Mouse (Mus musculus): Measurements from ENCODE around the gene Pdzd4. TPM values are rescaled to one million over a fixed set of nuclear protein-coding genes. Genes with fewer than 3 reads are reported as not detected.
A peak's percentile ranks its signal among the peaks of the same experiment; 100 is the strongest.

The Pdzd4 gene
- polyA plus RNA-seq, 1 experiment from 2014 or later: 0.67 TPM

DNA sequence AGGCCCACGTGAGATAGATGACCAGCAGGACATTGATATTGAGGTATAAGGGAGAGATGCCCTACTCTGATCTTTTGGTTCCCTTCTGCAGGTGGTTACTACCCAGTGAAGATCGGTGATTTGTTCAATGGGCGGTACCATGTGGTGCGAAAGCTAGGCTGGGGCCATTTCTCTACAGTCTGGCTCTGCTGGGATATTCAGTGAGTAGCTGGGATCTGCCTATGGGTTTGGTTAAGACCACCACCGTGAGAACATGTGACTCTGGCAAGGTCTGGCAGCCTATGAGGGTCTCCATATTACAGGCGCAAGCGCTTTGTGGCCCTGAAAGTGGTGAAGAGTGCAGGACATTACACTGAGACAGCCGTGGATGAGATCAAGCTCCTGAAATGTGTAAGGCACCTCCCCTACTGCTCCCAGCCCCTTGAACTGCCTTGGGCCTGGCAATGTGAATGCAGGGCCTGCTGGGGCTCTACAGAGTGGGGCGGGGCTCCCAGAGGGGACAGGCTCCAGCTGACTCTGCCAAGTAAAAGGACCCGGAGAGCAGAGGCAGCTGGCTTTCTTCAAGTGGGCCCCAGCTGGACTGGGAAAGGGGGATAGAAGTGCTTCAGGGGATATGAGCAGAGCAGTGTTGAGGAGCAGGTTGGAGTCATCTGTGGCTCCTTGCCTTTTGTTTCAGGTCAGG lies 49.8 kb downstream of the Pdzd4 start:
- 67% methylated on average over 10 of the region's 10 CpGs for WGBS
- ATAC-seq (ENCODE audit: borderline replicate concordance, extremely low read depth, low FRiP score, low TSS enrichment): peak; percentile 74; the same call in 1 of the 2 replicates
- Histone ChIP-seq H3K27ac (no peak overlapping the region), H3K36me3 (peaks cover 3% of the 10 kb centered on the region), H3K4me3 (no peak overlapping the region), H3K27me3 (no peaks in the 10 kb centered on the region), H3K4me2 (no peak overlapping the region), H3K9me3 (no peaks in the 10 kb centered on the region), H3K4me1 (0 out of 2 replicates have a peak, but pooled peaks cover 6% of the 10 kb centered on the region), H3K9ac (no peak overlapping the region)

DNA sequence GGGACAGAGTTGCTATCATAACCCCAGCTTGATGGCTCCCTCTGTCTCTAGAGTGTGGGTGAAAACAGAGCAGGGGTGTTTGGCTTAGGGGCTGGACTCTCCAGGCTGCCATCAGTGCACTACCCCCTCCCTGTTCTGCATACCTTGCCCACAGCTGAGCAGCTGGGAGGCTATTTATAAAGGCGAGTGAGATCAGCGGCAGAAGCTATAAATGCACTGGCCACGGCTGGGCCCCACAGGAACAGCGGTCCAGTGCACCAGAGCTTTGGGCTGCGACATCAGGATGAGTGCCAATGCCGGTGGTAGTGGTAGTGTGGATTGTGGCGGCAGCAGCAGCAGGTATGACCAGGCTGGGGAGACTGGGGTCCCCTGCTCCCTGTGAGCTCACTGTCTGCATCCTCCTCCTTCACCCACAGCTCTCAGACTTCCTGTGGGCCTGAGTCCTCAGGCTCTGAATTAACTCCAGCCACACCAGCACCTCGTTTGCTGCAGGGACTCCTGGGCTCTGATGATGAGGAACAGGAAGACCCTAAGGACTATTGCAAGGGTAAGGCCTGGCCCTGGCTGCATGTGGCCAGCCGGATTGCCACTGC lies 50.5 kb downstream of the Pdzd4 start, which contains the start of gene Srpk3:
Srpk3 (plus strand) TSS at position 238 of the 593 bp plus-strand sequence.
- H3K9ac ChIP-seq: no peak within 1 kb of the TSS
- no peak within 1 kb of the TSS for H3K4me3 ChIP-seq
- WGBS: 51% methylated on average over 9 of the region's 9 CpGs
- H3K36me3 ChIP-seq: peaks cover 3% of the 10 kb centered on the region; the same call in 1 of the 2 replicates
- no peaks in the 10 kb centered on the region for H3K9me3 ChIP-seq
- no peak for ATAC-seq (ENCODE audit: borderline replicate concordance, extremely low read depth, low FRiP score, low TSS enrichment)
- 0 out of 2 replicates have a peak, but pooled peaks cover 6% of the 10 kb centered on the region for H3K4me1 ChIP-seq
- H3K27ac ChIP-seq: no peak within 1 kb of the TSS; the same call in 1 of the 2 replicates
- H3K4me2 ChIP-seq: no peak within 1 kb of the TSS
- H3K27me3 ChIP-seq: no peaks in the 10 kb centered on the region

DNA sequence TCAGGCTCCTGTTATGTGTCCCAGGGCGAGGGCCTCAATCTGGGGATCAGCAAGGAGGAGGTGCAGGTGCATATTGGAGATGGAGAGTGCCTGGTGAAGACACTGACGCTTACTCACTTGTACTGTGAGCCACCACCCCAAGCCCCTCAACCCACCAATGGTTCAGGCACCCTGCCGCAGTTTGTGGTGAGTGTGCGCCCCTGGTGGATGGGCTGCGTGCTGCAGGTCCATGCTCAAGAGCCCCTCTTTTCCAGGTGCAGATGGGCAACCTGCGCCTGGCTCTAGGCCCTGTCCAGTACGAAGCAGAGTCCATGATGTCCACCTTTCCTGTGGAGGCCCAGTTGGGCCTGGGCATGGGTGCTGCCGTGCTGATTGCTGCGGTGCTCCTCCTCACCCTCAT lies 57.5 kb downstream of the Pdzd4 start:
- H3K27ac ChIP-seq: no peak overlapping the region
- H3K9me3 ChIP-seq: no peaks in the 10 kb centered on the region
- H3K27me3 ChIP-seq: no peaks in the 10 kb centered on the region
- H3K36me3 ChIP-seq: no peaks in the 10 kb centered on the region
- ATAC-seq (ENCODE audit: borderline replicate concordance, extremely low read depth, low FRiP score, low TSS enrichment): 0 out of 2 replicates have a peak, but pooled peaks have one; percentile 20
- H3K4me3 ChIP-seq: no peak overlapping the region
- no peak overlapping the region for H3K4me2 ChIP-seq
- 59% methylated on average over 9 of the region's 9 CpGs for WGBS
- H3K4me1 ChIP-seq: peaks cover 5% of the 10 kb centered on the region; the same call in 1 of the 2 replicates
- H3K9ac ChIP-seq: no peak overlapping the region

DNA sequence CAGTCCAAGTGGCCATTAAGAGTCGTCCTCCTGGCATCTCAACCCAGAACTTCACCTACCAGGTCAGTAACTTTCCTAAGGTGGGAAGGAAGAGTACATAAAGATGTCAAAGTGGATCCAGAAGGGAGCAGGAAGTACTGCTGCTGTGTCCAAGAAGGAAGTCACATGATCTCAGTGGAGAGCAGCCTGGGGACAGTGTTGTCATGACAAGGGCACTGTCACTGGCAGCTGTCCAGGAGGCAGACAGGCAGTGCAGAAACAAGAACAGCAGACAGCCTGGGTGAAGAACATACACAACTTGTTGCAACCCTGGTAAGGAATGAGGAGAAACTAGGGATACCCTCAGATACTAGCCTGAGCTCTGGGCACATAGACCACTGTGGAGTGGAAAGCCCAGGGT lies 59.5 kb downstream of the Pdzd4 start:
- ATAC-seq (ENCODE audit: borderline replicate concordance, extremely low read depth, low FRiP score, low TSS enrichment): peak; percentile 53; the same call in 1 of the 2 replicates
- WGBS: 42% methylated on average over 1 of the region's 1 CpGs
- no peak overlapping the region for H3K27ac ChIP-seq

GRCm38 (mm10) chrX:73758611-73759290 lies 66.0 kb downstream of the Pdzd4 start:
- H3K9me3 ChIP-seq: no peaks in the 10 kb centered on the region
- no peak overlapping the region for H3K9ac ChIP-seq
- no peak for ATAC-seq (ENCODE audit: borderline replicate concordance, extremely low read depth, low FRiP score, low TSS enrichment)
- no peaks in the 10 kb centered on the region for H3K4me1 ChIP-seq
- 78% methylated on average over 13 of the region's 13 CpGs for WGBS
- no peak overlapping the region for H3K4me2 ChIP-seq
- no peak overlapping the region for H3K27ac ChIP-seq
- H3K4me3 ChIP-seq: no peak overlapping the region
- H3K36me3 ChIP-seq: no peaks in the 10 kb centered on the region
- no peaks in the 10 kb centered on the region for H3K27me3 ChIP-seq

More for the DNA sequence above, 59.5 kb downstream of the Pdzd4 start:
- no peaks in the 10 kb centered on the region for H3K27me3 ChIP-seq
- H3K9me3 ChIP-seq: no peaks in the 10 kb centered on the region
- H3K36me3 ChIP-seq: no peaks in the 10 kb centered on the region
- no peak overlapping the region for H3K9ac ChIP-seq
- H3K4me2 ChIP-seq: no peak overlapping the region
- H3K4me1 ChIP-seq: peaks cover 5% of the 10 kb centered on the region; the same call in 1 of the 2 replicates
- no peak overlapping the region for H3K4me3 ChIP-seq

DNA sequence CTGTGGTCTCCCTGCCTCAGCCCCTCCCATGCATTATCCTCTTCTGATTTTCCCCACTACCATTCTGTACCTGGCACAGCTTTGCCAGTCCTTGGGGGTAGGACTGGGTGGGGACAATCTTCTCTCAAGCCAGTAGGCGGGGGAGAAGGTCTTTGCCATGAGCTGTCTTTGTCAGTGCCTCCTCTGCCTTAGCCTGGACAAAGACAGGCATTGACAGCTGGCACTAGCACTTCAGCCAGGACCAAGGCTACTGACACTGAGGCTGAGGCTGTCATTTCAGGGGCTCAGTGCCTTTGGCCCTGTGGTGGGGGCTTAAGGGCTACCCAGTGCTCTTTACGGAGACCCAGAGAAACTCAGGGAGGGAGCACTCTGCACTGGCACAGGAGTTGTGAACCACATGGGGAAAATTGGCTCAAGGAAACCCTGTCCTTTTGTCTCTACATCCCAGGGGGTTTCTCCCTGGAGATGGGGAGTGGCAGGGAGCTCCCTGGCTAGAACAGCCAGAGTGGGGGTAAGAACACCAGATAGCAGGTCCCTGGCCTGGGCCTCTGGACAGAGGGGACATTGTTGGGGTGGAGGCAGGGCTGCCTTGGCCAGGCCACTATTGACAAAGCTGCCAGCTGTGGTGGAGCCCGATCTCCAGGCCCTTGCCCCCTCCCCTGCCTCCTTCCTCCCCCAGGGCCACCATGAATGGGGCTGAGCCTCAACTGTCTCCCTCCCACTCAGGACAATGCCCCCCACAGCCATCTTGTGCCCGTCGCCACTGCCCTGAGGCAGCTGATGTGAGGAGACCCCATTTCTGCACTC lies 68.2 kb downstream of the Pdzd4 start, which contains the start of gene Plxnb3:
Plxnb3 (plus strand) TSS at position 757 of the 807 bp plus-strand sequence.
- 68% methylated on average over 5 of the region's 5 CpGs for WGBS
- H3K27me3 ChIP-seq: no peaks in the 10 kb centered on the region
- ATAC-seq (ENCODE audit: borderline replicate concordance, extremely low read depth, low FRiP score, low TSS enrichment): no peak
- H3K36me3 ChIP-seq: no peaks in the 10 kb centered on the region
- no peak within 1 kb of the TSS for H3K4me2 ChIP-seq
- no peak within 1 kb of the TSS for H3K4me3 ChIP-seq
- H3K9me3 ChIP-seq: no peaks in the 10 kb centered on the region
- no peak within 1 kb of the TSS for H3K27ac ChIP-seq
- H3K9ac ChIP-seq: no peak within 1 kb of the TSS
- H3K4me1 ChIP-seq: no peaks in the 10 kb centered on the region

DNA sequence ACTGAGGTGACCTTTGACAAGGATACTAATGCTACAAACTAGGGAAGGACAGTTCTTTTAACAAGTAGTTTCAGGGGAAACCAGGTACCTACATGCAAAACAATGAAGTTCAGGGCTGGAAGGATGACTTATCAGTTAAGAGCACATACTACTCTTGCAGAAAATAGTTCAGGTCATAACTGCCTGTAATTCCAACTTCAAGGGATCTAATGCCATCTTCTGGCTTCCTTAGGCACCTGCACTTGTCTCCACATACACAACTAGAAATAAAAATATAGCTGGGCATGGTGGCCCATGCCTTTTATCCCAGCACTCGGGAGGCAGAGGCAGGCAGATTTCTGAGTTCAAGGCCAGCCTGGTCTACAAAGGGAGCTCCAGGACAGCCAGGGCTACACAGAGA lies 75.8 kb downstream of the Pdzd4 start:
- Histone ChIP-seq H3K4me2 (no peak overlapping the region), H3K4me1 (no peaks in the 10 kb centered on the region), H3K36me3 (no peaks in the 10 kb centered on the region), H3K27ac (no peak overlapping the region), H3K9me3 (no peaks in the 10 kb centered on the region), H3K4me3 (no peak overlapping the region), H3K27me3 (no peaks in the 10 kb centered on the region), H3K9ac (no peak overlapping the region)
- WGBS: 86% methylated on average over 1 of the region's 1 CpGs
- no peak for ATAC-seq (ENCODE audit: borderline replicate concordance, extremely low read depth, low FRiP score, low TSS enrichment)

DNA sequence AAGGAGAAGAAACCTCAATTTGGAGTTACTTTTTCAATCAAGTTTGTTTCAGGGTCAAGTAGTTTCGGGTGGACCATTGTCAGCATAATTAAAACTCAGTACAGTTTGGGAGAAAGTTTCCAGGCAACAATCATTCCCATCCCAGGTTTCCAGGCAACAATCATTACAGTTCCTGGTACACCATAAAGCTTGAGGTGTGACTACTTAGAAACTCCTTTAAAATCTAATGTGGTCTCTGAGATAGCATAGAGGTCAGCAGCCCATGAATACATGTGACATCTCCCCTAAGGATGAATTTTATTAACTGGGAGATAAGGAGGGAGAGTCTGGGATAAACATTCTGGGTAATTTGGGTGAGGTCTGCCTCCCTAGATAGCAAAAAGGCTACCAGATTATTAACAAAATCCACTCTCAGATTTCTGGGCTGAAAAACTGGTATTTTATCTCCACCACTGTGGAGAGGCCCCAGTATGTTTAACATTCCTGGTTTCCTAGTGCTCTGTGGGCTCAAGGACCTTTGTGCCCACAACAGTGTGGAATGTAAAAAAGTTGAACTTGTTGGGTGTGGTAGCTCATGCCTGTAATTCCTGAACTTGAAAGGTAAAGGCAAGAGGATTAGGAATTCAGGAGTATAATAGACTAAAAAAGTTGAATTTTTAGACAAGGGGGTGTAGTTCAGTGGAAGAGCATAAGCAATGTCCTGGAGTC lies 79.8 kb downstream of the Pdzd4 start:
- 33% methylated on average over 1 of the region's 1 CpGs for WGBS
- no peak for ATAC-seq (ENCODE audit: borderline replicate concordance, extremely low read depth, low FRiP score, low TSS enrichment)

More for the DNA sequence above, 79.8 kb downstream of the Pdzd4 start:
- Histone ChIP-seq H3K9me3 (no peaks in the 10 kb centered on the region), H3K36me3 (no peaks in the 10 kb centered on the region), H3K9ac (no peak overlapping the region), H3K4me3 (no peak overlapping the region), H3K27ac (peak overlapping the region; percentile 76), H3K27me3 (no peaks in the 10 kb centered on the region), H3K4me1 (no peaks in the 10 kb centered on the region), H3K4me2 (no peak overlapping the region)

Other genes with a start within 250 kb of the Pdzd4 start
- 11.1 and 13.0 TPM in 2 replicates for gene Dusp9, start 185.6 kb downstream of the Pdzd4 start, polyA plus RNA-seq (2015; fragmentation: Nextera tagmentation; extraction: Ambion mirVana)
- gene Pnck, start 164.9 kb downstream of the Pdzd4 start, polyA plus RNA-seq (2015; fragmentation: Nextera tagmentation; extraction: Ambion mirVana): 15.7 and 16.1 TPM in 2 replicates
- 6.2 and 6.6 TPM in 2 replicates for gene Slc6a8, start 151.8 kb downstream of the Pdzd4 start, polyA plus RNA-seq (2015; fragmentation: Nextera tagmentation; extraction: Ambion mirVana)
- gene Bcap31, start 108.8 kb downstream of the Pdzd4 start, polyA plus RNA-seq (2015; fragmentation: Nextera tagmentation; extraction: Ambion mirVana): 287 and 292 TPM in 2 replicates
- 23.3 and 25.1 TPM in 2 replicates for gene Abcd1, start 108.4 kb downstream of the Pdzd4 start, polyA plus RNA-seq (2015; fragmentation: Nextera tagmentation; extraction: Ambion mirVana)
- gene Plxnb3, start 67.9 kb downstream of the Pdzd4 start, polyA plus RNA-seq (2015; fragmentation: Nextera tagmentation; extraction: Ambion mirVana): 0.30 and 0.67 TPM in 2 replicates
- 3.7 and 5.4 TPM in 2 replicates for gene Srpk3, start 50.6 kb downstream of the Pdzd4 start, polyA plus RNA-seq (2015; fragmentation: Nextera tagmentation; extraction: Ambion mirVana)
- gene Idh3g, start 38.1 kb downstream of the Pdzd4 start, polyA plus RNA-seq (2015; fragmentation: Nextera tagmentation; extraction: Ambion mirVana): 225 and 230 TPM in 2 replicates
- gene Ssr4, start 37.9 kb downstream of the Pdzd4 start, polyA plus RNA-seq (2015; fragmentation: Nextera tagmentation; extraction: Ambion mirVana): 178 and 183 TPM in 2 replicates
- 0.13 and 0.14 TPM in 2 replicates for gene Avpr2, start 67.1 kb upstream of the Pdzd4 start, polyA plus RNA-seq (2015; fragmentation: Nextera tagmentation; extraction: Ambion mirVana)
- 2.7 and 2.9 TPM in 2 replicates for gene L1cam, start 71.1 kb upstream of the Pdzd4 start, polyA plus RNA-seq (2015; fragmentation: Nextera tagmentation; extraction: Ambion mirVana)
- 2.0 and 4.3 TPM in 2 replicates for gene Arhgap4, start 96.9 kb upstream of the Pdzd4 start, polyA plus RNA-seq (2015; fragmentation: Nextera tagmentation; extraction: Ambion mirVana)
- gene Naa10, start 97.0 kb upstream of the Pdzd4 start, polyA plus RNA-seq (2015; fragmentation: Nextera tagmentation; extraction: Ambion mirVana): 138 and 143 TPM in 2 replicates
- 34.1 and 35.1 TPM in 2 replicates for gene Renbp, start 105.9 kb upstream of the Pdzd4 start, polyA plus RNA-seq (2015; fragmentation: Nextera tagmentation; extraction: Ambion mirVana)
- 52.9 and 56.8 TPM in 2 replicates for gene Hcfc1, start 141.4 kb upstream of the Pdzd4 start, polyA plus RNA-seq (2015; fragmentation: Nextera tagmentation; extraction: Ambion mirVana)
- gene Irak1, start 198.9 kb upstream of the Pdzd4 start, polyA plus RNA-seq (2015; fragmentation: Nextera tagmentation; extraction: Ambion mirVana): 61.6 and 67.9 TPM in 2 replicates